In the genomic region with DNA sequence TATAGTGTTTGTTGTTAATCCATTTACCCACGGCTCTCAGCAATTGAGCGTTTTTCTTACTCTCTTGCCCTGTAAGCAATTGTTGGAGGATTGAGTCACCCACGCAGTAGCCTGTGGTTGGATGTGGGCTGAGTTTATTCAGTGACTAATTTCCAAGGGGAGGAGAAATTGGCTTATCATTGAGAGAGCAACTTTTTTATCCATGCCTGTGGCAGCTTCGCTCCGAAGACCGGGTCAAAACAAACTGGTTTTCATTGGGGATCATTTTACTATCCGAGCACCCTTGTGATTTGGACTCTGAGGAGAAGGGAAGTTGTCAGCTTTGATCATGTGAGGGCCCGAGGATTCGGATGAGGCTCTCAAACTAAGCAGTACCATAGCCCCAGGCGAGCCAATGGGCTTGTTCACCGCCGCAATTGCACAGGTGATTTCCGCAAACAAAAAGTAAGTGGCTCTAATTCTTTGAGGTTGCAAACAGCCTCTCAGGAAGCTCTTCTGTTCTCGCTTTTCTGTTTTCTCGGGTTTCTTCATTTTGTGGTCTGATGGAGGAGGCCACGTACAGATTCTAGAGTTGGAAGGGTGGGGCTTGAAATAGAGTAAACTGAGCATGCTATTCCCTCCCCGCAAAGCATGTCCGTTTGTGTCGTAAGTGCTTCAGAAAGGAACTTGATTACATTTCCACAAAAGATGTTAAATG, we compare ENCODE assay signal across 9 mouse cellular contexts.
A peak's percentile ranks its signal among the peaks of the same experiment; 100 is the strongest.
DNase-seq lines count a peak whose midpoint lies in the region; ATAC-seq and TF ChIP-seq lines count a peak whose summit lies in the region.
"Had no signal": no experiment of that assay in that cellular context is flagged by ENCODE, and none has a peak within 500 bp of the region (broad histone marks: within the 10 kb centered on the region; RNA-seq: fewer than 3 reads in every experiment).

No protein-coding gene starts in this region.

- 29% methylated on average over 19 of the region's 19 CpGs for WGBS in kidney, adult 2 months
- 73% methylated on average over 19 of the region's 19 CpGs for WGBS in limb, embryonic 10.5 days

- no peak for TF ChIP-seq POLR2A in kidney, adult 2 months (IDR thresholded peaks at IDR 0.05; ENCODE audit: low read depth, low read length)

- DNase-seq in heart, adult 11 months = peak; percentile 89
- DNase-seq in heart, postnatal 4 days = no peak
- peak; percentile 62 for DNase-seq in R1 (ENCODE audit: low read depth, low spot score)
- DNase-seq in kidney, adult 2 months = peak; percentile 70
- DNase-seq in lung, postnatal 36 days = peak; percentile 40
- no peak for DNase-seq in limb, embryonic 10.5 days (ENCODE audit: low spot score)
- DNase-seq in thymus, postnatal 36 days = no peak
- DNase-seq: cerebellum, adult 2 months had no signal

- H3K27me3 ChIP-seq in kidney, adult 2 months (replicated peaks; ENCODE audit: control insufficient read depth, insufficient read depth, low read length) = no peaks in the 10 kb centered on the region
- no peaks in the 10 kb centered on the region for H3K27me3 ChIP-seq in limb, embryonic 10.5 days (ENCODE audit: low read depth, poor library complexity, severe bottlenecking)

- no peak for TF ChIP-seq CTCF in kidney, adult 2 months (conservative IDR thresholded peaks at IDR 0.05; ENCODE audit: insufficient read depth, insufficient read length, low read depth, low read length)

- H3K4me3 ChIP-seq in kidney, adult 2 months (ENCODE audit: insufficient read depth, low read depth, low read length) = peak overlapping the region; percentile 50
- no peak overlapping the region for H3K4me3 ChIP-seq in limb, embryonic 10.5 days

- H3K9me3 ChIP-seq in limb, embryonic 10.5 days (replicated peaks) = no peaks in the 10 kb centered on the region

- ATAC-seq in megakaryocyte-erythroid progenitor cell, adult 5-6 weeks (replicated peaks; ENCODE audit: low FRiP score, low TSS enrichment, poor library complexity, severe bottlenecking) = no peak

- H3K36me3 ChIP-seq in kidney, adult 2 months (ENCODE audit: control insufficient read depth, insufficient read depth, low read length) = no peaks in the 10 kb centered on the region
- H3K36me3 ChIP-seq in limb, embryonic 10.5 days = no peaks in the 10 kb centered on the region

- H3K4me1 ChIP-seq in kidney, adult 2 months (ENCODE audit: control insufficient read depth, insufficient read depth, low read length) = peaks cover 9% of the 10 kb centered on the region
- H3K4me1 ChIP-seq in limb, embryonic 10.5 days = peaks cover 8% of the 10 kb centered on the region; the same call in 1 of the 2 replicates

- peak overlapping the region; percentile 53; the same call in 1 of the 2 replicates for H3K27ac ChIP-seq in kidney, adult 2 months (ENCODE audit: insufficient read depth, low read depth, low read length)
- no peak overlapping the region for H3K27ac ChIP-seq in limb, embryonic 10.5 days

Comparison
In these comparisons a context has a peak if more than half of its experiments do, and no peak if none do; other contexts are left out.
1. DNase-seq: peak in heart, adult 11 months (single experiment), R1 (single experiment), kidney, adult 2 months (single experiment) and lung, postnatal 36 days (single experiment); none in heart, postnatal 4 days (single experiment), limb, embryonic 10.5 days (single experiment) and thymus, postnatal 36 days (0 of 2).